Mouse (Mus musculus) ovary, postnatal 36 days (tissue): ENCODE results near the gene Scube3.

Experiments
- DNase-seq: peaks from one replicate; pipeline ENCODE4 v3.0.0; 2022; ENCODE audit warnings: low spot score, mixed read lengths

The Scube3 gene

DNA sequence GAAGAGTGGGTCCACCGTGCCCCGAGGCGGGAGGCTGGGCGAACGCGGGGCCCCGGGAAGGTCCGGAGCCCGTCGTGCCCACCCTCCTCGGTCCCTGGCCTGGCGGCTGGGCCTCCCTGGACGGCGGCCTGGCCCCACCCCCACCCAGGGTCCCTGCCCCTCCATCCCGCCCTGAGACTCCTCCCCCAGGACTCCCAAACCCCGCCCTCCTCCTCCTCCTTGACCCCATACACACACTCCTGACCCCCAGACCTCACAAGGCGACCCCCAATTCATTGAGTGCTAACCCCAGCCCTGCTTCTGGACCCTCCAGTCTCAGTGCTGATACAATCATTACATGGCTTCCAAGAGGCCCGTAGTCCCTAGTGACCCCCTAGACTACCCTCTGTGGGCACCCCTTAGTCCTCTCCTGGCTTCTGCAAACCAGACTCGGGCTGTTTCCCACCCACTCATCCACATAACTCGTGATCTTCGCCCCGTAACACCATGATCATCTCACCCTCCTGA lies 35.7 kb downstream of the Scube3 start:
- DNase-seq, result no peak

DNA sequence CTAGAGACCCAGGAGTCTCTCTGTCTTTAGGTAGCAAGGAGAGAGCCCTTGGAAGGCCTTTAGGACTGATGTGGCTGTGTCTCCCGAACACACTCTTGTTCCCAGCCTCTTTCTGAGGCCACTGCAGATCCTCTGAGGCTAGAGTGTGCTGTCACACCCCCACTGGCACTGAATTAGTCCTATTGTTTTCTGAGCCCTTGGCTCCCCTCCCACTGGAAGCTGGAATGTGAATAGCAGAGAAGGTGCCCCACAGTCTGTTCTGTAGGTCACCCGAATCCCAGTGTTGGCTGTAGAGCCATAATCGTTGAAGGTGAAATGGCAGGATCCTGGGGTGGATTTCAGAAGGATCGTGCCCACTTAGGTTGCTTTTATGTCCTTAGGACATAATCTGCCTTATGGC lies 38.4 kb downstream of the Scube3 start:
- DNase-seq, result no peak

DNA sequence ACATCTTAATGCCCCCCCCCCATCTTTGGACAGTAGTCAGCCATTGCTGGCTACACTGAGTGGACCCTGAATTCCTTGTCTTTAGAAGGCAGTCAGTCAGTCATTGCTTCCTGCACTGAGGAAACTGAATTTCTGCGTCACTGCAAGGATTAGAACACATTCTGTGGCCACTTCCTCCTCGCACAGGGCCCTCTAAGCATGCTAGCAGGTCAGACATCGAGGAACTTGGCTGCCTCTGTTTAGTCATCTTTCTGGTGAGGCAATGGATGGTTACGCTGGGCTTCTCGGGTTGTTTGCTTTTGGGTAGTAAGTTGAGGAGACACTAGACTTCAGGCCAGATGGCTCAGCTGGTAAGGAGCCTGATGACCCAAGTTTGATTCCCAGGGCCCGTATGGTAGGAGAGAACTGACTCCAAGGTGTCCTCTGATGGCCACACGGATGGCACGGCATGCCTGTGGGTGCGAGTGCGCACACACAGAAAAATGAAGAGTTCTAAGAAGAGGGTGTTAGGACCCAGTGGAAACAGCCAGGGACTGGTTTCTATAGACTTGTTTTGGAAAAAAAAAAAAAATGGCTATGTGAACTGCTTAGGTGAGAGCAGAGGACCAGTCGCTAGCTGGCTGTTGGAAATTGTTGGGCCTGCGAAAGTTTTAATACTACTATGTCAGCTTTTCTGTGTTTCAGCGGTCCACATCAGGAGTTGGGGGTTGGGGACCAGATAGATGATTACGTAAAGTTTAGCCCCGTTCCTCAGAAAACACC lies 39.0 kb downstream of the Scube3 start:
- no peak for DNase-seq

DNA sequence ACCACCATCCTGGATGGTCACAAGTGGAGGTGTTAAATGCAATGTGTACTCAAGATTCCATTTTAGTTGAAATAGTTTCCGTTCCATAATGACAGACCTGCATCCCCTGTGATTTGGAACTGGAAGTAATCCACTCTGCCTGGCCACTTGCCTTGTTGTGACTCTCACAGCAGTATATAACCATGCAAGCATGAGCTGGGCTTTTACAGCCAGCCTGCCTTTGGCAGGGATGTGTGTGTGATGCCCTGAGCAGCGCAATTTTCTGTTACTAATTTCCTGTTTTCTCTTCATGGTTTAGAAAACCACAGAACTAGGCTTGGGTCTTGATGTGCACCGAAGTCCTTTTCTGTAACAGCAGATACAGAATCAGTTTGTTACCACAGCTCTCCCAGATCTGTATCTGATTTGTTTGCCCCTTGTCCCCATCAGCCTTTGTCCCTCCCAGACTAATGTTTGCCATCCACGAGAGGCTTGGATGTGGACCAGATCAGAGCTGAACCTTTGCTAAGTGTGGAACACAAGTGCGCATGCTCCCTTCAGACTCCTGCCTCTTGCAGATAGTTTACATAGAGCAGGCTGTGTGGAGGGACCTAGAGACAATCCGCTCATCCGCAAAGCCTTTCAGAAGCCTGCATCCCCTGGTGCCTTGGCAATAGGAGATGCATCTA lies 43.2 kb downstream of the Scube3 start:
- DNase-seq, result no peak

DNA sequence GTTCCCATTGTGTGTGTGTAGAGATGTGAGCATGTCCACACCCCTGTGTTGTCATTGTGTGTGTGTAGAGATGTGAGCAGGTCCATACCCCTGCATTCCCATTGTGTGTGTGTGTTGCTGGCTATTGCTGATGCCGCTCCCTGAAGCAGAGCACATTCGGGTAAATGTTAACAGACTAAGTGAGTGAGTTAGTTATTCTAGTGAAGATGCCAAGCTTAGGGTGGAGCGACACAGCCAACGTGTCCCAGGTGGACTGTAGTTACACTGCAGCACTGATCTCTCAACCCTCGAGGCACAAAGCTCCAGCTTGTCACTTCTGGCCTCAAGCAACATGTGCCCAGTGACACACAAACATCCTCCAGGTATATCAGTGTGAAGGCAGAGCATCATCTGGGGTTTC lies 46.4 kb downstream of the Scube3 start:
- DNase-seq, result no peak

DNA sequence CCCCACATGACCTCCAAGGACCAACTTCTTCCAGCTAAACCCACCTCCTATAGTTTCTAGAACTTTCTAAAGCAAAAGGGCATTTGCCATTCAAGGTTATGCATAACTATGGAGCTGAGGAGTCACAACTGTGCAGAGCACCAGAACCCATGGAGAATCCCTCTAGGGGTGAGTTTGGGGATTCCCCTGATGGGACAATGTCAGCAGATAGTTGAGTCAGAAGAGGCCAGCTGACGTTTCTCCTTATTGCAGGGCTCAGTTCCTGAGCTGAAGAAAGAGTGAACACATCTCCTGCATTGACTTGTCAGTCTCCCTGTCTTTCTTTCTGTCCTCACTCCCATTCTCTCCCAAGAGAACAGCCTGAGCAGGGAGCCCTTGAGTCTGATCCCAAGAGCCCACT lies 50.8 kb downstream of the Scube3 start:
- DNase-seq, result no peak

DNA sequence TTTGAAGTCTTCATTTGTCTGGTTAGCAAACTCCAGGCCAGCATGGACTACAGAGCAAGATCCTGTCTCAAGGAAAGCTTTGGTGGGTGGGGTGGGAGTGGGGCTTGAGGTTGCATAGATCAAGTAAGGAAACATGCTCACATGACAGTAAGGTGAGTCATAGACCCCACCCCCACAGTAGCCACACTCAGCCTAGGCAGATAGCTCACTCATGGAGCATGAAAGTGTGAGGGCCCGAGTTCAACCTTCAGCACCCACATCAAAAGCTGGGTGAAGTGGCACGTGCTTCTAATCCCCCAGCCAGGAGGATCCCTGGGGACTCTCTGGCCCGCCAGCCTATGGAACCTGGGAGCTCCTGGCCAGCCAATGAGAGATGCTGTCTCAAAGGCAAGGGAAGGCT lies 51.6 kb downstream of the Scube3 start:
- DNase-seq, result no peak

DNA sequence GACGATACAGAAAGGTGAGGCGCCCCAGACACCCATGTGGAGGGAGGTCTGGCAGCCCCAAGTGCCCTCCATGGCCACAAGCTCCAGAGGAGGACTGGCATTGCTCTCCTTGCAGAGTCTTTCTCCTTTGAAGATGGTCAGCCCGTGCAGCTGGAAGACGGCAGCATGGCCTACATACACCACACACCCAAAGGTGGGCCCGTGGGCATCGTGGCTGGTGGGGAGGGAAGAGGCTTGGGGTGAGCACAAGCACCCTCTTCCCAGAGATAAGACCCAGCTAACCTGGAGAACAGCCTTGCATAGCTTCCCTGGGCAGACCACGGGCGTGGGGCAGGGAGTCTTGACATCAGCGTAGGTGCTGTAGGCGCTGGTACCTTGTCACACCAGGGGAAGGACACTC lies 53.1 kb downstream of the Scube3 start:
- no peak for DNase-seq

DNA sequence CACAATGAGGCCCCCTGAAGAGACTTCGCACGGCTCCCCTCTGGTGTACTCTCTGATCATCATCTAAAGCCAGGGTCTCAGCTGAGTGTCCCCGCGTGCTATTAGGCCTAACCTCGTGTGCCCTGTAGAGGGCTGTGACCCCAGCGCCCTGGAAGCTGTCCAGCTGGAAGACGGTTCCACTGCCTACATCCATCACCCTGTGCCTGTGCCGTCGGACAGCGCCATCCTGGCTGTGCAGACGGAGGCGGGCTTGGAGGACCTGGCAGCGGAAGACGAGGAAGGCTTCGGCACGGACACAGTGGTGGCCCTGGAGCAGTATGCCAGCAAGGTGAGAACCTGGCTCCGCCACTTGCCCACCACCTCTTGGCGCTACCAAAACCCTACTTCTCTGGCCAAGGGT lies 55.7 kb downstream of the Scube3 start:
- DNase-seq, result no peak

DNA sequence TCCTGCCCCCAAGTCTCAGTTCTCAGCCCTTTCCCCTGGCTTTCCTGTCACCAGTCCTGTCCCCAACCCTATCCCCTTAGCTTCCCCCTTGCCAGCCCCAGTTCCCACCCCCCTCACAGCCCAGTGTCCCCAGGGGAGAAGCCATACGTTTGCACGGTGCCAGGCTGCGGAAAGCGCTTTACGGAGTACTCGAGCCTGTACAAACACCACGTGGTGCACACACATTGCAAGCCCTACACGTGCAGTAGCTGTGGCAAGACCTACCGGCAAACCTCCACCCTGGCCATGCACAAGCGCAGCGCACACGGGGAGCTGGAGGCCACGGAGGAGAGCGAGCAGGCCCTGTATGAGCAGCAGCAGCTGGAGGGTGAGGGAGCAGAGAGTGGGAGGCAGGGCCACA lies 60.0 kb downstream of the Scube3 start:
- DNase-seq, result no peak

DNA sequence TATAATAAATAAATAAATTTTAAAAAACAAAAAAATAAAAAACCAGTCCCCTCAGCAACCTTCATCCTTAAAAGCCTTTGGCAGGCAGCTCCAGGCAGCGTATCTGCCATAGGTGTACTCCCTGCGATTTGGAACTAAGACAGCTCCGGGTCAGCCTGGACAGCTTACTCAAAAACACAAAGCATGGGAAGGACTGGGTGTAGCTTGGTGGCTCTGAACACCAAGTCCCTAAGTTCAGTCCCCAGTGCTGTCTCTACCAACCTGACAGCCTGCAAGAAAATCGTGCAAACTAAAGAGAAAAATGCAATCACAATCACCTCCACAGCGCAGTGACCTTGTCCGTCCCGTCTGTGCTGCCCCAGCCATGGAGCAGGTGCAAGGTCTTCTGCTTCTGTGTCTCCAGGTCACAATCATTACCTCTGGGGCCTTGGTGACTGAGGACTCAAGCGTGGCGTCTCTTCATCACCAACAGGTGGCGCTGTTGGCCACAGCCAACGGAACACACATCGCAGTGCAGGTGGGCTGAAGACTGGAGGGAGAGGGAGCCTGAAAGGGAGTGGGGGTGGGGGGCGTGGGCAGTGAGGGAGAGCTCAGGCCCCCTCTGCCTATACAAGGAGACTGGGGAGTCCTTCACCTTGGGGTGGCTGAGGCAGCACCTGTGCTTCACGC lies 62.2 kb downstream of the Scube3 start:
- peak; percentile 43 for DNase-seq

DNA sequence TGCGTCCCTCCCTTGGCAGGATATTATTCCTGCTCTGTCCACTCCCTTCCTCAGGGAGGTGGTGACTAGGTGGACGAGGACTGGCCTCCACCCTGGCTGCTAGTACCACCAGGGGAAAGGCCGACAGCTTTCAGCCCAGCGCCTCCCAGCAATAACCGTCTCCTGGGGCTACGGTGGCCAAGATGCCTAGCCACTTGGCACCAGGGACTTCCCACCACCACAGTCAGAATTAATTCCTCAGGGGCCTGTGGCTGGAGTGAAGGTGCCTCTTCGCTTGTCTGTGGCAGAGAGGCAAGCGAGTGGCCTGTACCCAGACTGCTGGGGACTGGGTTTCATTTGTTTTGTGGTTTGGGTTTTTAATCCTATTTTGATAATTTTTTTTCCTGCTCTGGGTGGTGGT lies 63.5 kb downstream of the Scube3 start:
- no peak for DNase-seq

DNA sequence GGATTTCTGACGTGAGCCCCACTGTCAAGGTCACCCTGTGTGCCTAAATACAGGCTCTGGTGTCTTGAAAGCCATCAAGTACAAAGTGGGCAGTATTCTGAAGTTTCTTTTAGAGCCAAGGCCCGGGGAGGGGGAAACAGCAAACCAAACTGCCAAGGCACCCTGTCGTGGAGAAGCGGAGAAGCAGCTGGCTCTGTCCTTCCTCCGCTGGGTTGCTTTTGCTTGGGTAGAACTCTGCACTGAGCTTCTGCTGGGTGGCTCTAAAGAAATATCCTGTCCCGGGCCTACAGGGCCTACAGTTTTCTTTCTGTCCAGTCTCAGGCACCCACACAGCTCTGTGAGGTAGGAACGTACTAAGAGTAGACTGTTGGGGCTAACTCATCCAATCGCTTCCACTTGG lies 65.2 kb downstream of the Scube3 start:
- no peak for DNase-seq

DNA sequence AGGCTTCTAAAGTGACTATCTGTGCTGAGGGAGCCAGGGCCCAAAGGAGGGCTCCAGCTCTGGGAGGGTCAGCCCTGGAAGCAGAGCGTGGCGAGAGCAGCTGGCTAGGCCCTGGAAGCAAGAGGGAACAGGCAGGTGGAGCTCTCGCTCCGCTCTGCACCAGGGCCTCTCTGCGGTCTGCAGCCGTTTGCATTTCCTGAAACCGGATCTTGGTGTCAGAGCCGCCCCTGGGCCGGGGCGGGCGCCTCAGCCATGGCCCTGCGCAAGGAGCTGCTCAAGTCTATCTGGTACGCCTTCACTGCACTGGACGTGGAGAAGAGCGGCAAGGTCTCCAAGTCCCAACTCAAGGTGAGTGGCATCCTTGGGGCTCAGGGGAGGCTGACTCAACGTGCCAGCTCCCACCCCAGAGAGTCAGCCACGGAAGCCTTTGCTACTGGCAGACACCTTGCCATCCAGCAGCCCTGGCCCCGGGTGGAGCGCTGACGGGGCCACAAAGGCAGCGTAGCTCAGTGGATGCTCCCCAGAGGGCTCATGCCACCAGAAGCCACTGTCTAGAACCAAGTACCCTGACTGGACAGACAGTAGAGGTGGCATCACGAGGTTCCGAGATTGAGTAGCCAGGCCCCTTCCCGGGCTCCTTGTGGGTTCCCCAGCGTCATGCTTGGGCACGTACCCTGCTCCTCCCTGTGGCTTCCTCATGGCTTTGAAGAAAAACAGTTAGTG lies 65.8 kb downstream of the Scube3 start, which contains the start of gene Def6:
Gene Def6, plus strand, starts transcription at position 188 of the 723 bp plus-strand sequence.
- peak; percentile 80 for DNase-seq

DNA sequence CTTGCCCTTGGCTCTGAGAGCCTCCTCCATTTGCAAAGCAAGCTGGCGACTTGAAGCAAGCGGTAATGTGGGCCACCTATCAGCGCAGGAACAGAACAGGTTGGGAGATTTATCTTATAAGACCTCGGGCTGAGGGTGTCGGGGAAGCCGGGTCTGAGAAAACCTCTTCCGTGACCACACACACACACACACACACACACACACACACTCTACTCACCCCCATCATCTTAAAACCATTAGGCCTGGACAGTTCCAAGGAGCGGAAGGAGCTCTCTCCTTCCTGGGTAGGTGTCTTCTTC lies 66.3 kb downstream of the Scube3 start:
- no peak for DNase-seq

DNA sequence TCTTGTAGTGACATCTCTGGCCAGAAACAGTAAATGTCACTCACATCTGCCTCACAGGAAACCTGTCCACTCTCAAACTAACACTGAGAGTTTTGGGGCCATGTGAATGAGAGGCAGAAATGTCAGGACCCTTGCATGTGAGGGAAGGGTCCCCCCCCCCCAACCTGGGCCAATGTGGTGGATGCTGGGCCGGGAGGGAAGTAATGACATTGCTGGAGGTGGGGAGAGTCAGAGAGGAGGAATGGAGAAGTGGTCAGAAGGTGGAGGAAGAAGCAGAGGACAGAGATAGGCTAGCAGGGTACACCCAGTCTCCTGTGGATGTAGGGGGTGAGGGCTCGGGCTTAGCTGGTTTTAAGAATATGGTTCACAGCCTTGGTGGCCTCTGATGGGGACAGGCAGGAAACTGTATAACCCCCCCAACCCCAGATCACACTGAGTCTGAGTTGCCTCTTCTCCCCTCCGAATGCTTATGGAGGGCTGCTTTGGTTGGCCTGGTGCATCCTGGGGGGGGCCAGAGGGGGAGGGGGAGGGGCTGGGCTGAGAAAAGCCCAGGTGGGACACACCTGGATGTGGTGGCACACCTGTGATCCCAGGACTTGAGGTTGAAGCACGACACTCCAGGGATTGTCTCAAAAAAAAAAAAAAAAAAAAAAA lies 67.6 kb downstream of the Scube3 start:
- no peak for DNase-seq

DNA sequence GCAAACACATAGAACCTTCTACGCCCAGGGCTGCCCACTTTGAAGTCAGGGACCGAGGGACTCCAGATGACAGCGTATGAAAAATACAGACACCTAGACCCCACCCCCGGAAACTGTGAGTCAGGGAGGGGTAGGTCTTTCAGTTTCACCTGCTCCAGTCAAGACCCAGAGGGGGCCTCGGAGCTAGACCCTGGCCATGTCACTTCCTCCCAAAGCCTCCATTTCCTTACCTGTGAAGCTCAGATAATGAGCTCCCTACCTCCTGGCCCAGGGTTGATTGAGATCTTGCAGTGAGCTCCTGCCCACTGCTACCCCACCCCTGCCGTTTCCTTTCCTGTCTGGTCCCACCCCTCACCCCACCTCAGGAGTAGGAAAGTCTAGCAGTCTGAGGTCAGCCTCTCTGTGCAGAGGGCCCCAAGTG lies 70.0 kb downstream of the Scube3 start:
- no peak for DNase-seq

DNA sequence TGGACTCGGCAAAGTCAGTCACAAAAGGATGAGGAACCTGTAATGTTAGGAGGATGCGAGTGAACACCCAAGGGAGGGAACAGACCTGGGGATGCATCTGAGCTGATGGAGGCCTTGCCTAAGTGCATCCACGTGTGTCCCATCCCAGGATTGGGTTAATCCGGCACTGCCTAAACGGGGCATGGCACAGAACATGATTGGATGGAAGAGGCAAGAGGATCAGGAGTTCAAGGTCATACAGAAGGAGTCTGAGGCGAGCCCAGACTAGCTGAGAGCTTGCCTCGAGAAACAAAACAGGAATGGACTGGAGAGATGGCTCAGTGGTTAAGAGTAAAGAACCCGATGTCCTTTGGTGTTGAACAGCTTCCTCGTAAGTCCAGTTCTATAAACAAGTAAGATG lies 70.5 kb downstream of the Scube3 start:
- DNase-seq, result no peak

DNA sequence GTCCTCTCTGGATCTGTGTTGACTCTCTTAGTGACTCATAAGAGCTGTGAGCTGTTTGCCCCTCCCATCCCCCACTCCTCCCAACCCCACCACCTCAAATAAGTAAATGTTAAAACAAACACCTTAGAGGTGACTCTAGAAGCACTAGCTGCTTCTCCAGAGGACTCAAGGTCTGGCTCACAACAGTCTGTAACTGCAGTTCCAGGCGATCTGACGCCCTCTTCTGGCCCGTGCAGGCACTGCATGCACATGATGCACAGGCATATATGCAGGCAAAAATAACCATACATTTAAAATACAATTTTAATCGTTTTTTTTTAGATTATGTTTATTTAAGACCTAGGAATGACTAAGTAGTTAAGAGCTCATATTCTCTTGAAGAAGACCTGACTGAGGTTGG lies 71.3 kb downstream of the Scube3 start:
- no peak for DNase-seq

DNA sequence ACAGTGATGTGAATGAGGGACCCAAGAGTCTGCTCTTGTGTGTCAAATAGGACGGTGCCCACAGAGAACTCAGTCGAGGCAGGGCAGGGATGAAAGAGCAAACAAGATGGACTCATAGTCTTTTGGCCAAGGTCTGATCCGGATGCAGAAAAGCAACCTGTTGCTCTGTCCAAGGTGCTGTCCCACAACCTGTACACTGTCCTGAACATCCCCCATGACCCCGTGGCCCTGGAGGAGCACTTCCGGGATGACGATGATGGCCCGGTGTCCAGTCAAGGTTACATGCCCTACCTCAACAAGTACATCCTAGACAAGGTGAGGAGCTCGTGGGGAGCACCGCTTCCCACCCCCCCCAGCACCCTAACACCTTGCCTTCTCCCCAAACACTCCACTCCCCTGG lies 74.8 kb downstream of the Scube3 start:
- no peak for DNase-seq

DNA sequence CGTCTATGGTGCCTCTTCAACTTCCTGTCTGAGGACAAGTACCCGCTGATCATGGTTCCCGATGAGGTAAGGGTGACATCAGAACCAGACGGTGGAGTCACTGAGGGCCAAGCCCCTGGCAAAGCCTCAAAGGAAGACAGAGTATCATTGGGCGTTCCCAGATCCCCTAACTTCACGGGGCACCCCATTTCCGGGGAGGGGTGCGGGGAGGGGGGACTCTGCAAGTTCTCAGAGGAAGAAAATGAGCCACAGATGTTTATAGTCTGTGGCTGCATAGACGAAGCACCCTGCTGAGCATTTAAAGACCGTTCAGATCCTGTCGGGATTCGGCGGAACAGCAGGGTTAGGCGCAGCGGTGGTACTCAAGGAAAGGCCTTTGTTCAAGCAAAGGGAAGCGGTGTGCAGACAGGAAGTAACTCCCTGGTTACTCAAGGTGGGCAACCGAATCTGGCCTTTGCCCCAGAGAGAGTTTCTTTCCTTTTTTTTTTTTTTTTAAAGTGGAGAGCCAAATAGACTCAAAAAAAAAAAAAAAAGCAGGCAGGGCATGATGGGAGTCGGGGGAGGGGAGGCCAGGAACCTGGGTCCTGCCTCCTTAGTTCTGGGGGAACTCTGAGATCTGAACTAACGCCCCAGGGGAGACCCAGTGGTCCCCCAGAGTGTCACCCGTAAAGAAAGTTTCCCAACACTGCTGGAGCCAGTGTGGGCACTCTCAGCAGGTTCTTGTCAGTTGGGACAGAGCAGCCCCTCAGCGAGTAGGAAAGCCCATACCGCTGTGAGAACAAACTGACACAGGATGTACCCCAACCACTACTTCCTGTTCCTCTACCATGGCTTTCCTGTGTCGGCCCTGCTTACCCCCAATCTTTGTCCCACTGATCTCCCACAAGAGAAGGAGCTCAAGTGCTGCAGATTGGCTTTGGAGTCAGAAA lies 76.0 kb downstream of the Scube3 start:
- no peak for DNase-seq
